Mouse (Mus musculus) cerebellum, postnatal 4 days (tissue): ENCODE measurements at regions not wholly inside any gene's neighbourhood (a gene's known extent, or its start where the extent isn't known, plus 50 kb on each side); places are given as distances from the start of the nearest gene placed in this dataset.

Source experiments
- DNase-seq, 2 experiments: peaks; one replicate each; pipeline ENCODE4 v3.0.0; 2022; ENCODE audit warnings: low spot score in 2 of 2, mixed read lengths in 1 of 2

DNA sequence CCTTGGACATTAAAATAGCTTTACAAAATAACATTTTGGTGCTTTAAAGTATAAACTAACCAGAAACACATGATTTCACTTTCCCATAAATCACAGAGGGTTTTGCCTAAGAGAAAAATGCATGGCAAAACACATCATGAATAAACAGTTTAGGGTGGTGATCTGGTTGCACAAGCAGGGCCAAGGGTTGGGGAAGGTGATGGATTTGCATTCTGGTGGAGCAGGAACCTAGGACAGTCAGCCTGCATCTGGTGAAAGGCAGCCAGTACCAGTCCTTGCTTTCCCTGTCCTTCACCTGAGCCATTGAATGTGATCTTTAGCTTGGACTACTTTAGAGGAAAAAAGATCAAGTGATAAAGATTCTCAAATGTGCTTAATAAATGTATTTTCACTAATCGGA lies 138.1 kb downstream of the Fgf9 start:
- no peak for DNase-seq

DNA sequence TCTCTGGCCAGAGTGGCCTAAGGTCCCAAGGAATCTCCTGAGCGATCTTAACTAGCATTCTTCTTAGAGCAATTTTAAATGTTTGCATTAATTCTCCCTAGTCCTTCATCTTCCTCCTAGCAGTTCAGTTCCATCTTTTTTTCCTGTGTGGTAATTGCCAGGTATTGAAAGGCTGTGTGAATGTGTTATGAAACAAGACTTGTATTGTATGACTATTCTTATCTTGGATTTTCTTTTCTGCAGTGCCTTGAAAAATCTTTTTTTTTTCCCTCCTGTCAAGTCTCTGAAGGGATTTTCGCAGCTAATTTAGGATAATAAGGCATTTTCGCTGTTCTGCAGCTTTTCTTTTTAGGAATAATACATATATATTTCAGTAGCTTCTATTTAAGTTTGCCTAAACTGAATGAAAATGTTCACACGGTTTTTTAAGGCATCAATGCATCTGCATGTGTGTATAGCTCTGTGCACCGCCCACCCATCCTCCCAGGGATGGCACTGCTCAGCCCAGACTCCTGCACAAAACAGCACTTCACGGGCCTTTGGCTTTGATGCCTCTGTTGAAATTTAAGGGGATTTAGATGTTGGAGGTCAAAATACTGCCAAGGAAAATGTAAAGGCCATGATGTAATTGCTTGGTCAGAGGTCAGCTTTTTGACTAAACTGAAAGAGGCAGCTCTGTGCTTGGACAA lies 132.4 kb downstream of the Fgf9 start:
- DNase-seq, result no peak

DNA sequence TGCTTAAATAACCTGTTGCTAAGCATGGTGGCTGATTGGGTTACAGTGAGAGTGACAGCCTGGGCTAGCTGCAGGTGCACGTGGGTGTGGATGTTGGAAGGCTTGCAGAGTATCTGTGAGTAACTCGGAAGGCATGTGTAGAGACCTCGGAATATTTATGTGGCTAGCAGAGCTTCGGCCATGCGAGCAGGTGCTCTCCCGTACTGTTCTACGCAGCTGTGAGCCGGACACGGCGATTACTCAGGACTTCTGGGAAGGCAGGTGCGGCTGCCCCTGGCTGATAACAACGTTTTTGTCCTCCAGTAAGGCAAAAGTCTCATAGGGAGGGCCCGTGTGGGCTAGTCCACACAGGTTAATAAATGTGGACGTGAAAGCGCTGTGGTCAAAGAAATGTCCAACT lies 119.6 kb downstream of the Fgf9 start:
- no peak for DNase-seq

DNA sequence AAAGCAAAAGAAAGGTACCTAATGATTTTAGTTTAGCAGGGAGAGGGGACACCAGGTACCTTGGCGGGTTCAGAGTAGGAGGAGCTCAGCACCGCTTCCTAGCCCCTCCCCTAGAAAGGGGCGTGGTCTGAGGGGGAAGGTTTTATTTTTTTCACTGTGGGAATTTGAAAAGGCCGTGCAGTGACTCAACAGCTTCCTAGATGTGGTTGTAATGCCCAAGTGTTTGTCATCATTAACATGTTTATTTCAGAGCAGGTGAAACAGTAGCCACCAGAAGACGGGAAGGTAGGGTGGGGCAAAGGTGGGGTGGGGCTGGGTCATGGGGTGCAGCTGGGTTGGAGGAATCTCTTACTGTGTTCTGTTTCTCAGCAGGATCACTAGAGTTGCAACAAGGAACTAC lies 112.5 kb downstream of the Fgf9 start:
- DNase-seq, result no peak

DNA sequence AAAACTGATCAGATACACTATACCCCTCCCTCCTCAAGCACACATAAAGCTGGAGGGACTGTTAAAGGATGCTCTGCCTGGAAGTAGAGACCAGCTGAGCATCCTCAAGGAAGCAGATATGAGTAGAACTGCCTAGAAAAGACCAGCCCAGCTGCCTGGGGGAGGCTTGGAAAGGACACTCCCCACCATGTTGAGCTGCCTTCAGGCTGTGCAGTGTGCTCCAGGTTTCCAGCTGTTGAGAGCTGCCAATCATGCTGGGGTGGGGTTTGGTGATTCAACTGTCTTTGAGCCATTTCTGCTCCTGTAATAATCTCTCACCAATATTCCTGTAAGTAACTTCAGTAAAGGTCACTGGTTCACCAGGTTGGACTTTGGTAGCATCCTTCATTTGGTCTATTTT lies 110.4 kb downstream of the Fgf9 start:
- DNase-seq, result no peak

DNA sequence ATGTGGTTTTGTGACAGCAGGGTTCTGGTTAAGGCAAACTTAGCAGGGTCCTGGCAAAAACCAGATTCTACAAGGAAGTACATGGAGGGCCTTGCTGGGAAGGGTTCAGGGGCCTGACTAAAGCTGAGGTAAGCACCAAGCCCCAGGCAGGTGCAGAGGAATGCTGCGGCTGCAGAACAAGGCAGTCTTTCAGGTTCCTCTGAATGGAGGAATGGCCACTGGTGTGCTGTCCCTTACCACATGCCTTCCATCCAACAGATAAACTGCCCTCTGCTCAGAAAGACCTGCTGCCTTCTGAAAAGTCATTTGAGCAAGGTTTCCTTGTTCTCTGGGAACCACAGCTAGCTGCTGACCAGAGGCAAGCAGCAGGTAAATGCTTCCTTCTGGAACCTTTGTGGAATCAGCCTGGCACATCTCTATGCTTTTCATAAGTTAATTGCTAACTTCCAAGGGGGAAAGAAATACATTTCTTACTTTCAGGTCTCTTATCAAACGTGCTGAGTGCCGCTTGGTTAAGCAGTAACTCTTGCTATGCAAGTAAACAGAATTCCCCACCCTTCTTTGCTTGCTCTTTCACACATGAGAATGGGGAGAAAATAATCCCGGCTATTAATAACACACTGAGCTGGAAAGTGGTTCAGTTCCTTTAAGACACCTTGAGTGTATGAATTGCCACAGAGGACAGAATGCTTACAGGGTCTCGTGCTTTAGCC lies 105.5 kb downstream of the Fgf9 start:
- DNase-seq, result no peak

DNA sequence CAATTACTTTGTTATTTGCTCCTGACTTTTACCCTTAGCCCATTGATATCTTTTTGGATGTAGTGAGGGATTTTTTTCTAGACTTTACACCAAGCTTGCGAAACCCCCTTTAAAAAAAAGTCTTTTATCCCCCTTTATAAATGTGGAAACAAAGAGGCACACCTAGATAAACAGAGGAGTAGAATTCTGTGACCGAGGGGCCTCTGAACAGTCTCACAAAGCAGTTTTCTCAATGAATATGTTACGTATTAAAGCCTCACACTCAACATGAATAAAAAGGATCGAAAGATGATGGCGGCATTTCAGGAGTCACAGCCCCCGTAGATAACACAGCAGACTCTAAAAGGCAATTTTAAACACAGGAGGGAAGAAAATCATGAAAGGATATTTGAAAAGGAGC lies 104.2 kb downstream of the Fgf9 start:
- no peak for DNase-seq

DNA sequence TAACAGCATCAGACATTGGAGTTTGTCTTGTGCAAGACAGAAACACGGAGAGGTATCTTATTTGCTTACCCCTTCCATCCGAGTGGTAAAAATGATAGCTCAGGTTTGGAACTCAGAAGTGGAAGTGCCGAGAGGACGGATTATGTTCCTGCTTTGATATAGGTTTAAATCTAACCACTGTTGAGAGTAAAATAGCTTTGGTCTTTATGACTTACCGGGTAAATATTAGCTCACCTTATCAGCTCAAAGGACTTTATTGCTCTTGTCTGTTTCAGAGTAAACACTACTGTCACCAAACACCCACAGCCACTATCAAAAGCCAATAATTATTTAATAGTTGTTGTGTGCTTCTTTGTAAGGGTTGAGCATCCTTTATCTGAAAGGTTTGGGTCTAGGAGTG lies 98.6 kb downstream of the Fgf9 start:
- no peak for DNase-seq
